Mouse (Mus musculus): ENCODE results near the gene Btbd7. TPM values are rescaled to one million over a fixed set of nuclear protein-coding genes. Genes with fewer than 3 reads are reported as not detected.
A peak's percentile ranks its signal among the peaks of the same experiment; 100 is the strongest.

Gene Btbd7
- 10 to 100 TPM; 14.8 to 15.5 TPM for total RNA-seq (2021)
- long read RNA-seq, experiment 1, partial matches to known transcripts = 0 of 5 reads
- long read RNA-seq, experiment 1, other reads (novel, unspliced or antisense) = 5 of 5 reads
- long read RNA-seq, experiment 2, partial matches to known transcripts = 3 of 5 reads
- long read RNA-seq, experiment 2, other reads (novel, unspliced or antisense) = 2 of 5 reads

GRCm38 (mm10) chr12:102878031-102878823 lies at the start of gene Btbd7:
Gene Btbd7, minus strand, starts transcription at chr12:102878471.
- peak; percentile 97 for DNase-seq

- no peak for DNase-seq
Measured at GRCm38 (mm10) chr12:102916073-102916472, 37.8 kb upstream of the Btbd7 start.

- no peak for DNase-seq
Measured at GRCm38 (mm10) chr12:102908191-102908590, 29.9 kb upstream of the Btbd7 start.

- DNase-seq = no peak
Measured at GRCm38 (mm10) chr12:102899091-102899490, 20.8 kb upstream of the Btbd7 start, which contains the start of gene Cox8c. Gene Cox8c, plus strand, starts transcription at chr12:102899316.

- no peak for DNase-seq
Measured at GRCm38 (mm10) chr12:102888568-102888967, 10.3 kb upstream of the Btbd7 start.

GRCm38 (mm10) chr12:102887366-102887765 lies 9.1 kb upstream of the Btbd7 start:
- no peak for DNase-seq

- no peak for DNase-seq
Measured at GRCm38 (mm10) chr12:102885735-102886134, 7.5 kb upstream of the Btbd7 start.

GRCm38 (mm10) chr12:102878901-102879300 lies 630 bp upstream of the Btbd7 start:
- DNase-seq = no peak

GRCm38 (mm10) chr12:102877301-102878030 lies 805 bp downstream of the Btbd7 start:
- DNase-seq = peak; percentile 32

GRCm38 (mm10) chr12:102870527-102870926 lies 7.7 kb downstream of the Btbd7 start:
- no peak for DNase-seq

- no peak for DNase-seq
Measured at GRCm38 (mm10) chr12:102869802-102870201, 8.5 kb downstream of the Btbd7 start.

- DNase-seq = no peak
Measured at GRCm38 (mm10) chr12:102860806-102861205, 17.5 kb downstream of the Btbd7 start.

GRCm38 (mm10) chr12:102838271-102838670 lies 40.0 kb downstream of the Btbd7 start:
- DNase-seq = no peak

GRCm38 (mm10) chr12:102832746-102833300 lies 45.4 kb downstream of the Btbd7 start:
- DNase-seq = no peak

- no peak for DNase-seq
Measured at GRCm38 (mm10) chr12:102831888-102832287, 46.4 kb downstream of the Btbd7 start.

- no peak for DNase-seq
Measured at GRCm38 (mm10) chr12:102827119-102827518, 51.2 kb downstream of the Btbd7 start.

- DNase-seq = no peak
Measured at GRCm38 (mm10) chr12:102826399-102826798, 51.9 kb downstream of the Btbd7 start.

- DNase-seq = no peak
Measured at GRCm38 (mm10) chr12:102814858-102815257, 63.4 kb downstream of the Btbd7 start.

GRCm38 (mm10) chr12:102799528-102799927 lies 78.7 kb downstream of the Btbd7 start:
- DNase-seq = no peak

GRCm38 (mm10) chr12:102787927-102788326 lies 90.3 kb downstream of the Btbd7 start:
- DNase-seq = no peak

GRCm38 (mm10) chr12:102785593-102785985 lies 92.7 kb downstream of the Btbd7 start:
- no peak for DNase-seq

- DNase-seq = no peak
Measured at GRCm38 (mm10) chr12:102784899-102785592, 93.2 kb downstream of the Btbd7 start.
